Mouse (Mus musculus): ENCODE results near the gene Sema3e. TPM values are rescaled to one million over a fixed set of nuclear protein-coding genes. Genes with fewer than 3 reads are reported as not detected.

The Sema3e gene
- total RNA-seq, 2 experiments from 2014 or later = 0.51 to 0.62 TPM

- DNase-seq (ENCODE audit: low spot score in 2 of 2) = no peak
Observed at GRCm38 (mm10) chr5:14195172-14195819, 170.2 kb downstream of the Sema3e start.

- no peak for DNase-seq (ENCODE audit: low spot score in 2 of 2)
Observed at GRCm38 (mm10) chr5:14198344-14199040, 173.4 kb downstream of the Sema3e start.

- DNase-seq (ENCODE audit: low spot score in 2 of 2) = no peak
Observed at GRCm38 (mm10) chr5:14206794-14207193, 181.7 kb downstream of the Sema3e start.

- DNase-seq (ENCODE audit: low spot score in 2 of 2) = no peak
Observed at GRCm38 (mm10) chr5:14209962-14210361, 184.9 kb downstream of the Sema3e start.

GRCm38 (mm10) chr5:14216211-14216610 is 191.1 kb downstream of the Sema3e start:
- no peak for DNase-seq (ENCODE audit: low spot score in 2 of 2)

GRCm38 (mm10) chr5:14218677-14219076 is 193.6 kb downstream of the Sema3e start:
- DNase-seq (ENCODE audit: low spot score in 2 of 2) = no peak

- DNase-seq (ENCODE audit: low spot score in 2 of 2) = no peak
Observed at GRCm38 (mm10) chr5:14224509-14224908, 199.4 kb downstream of the Sema3e start.

- no peak for DNase-seq (ENCODE audit: low spot score in 2 of 2)
Observed at GRCm38 (mm10) chr5:14231027-14231426, 206.0 kb downstream of the Sema3e start.

- DNase-seq (ENCODE audit: low spot score in 2 of 2) = no peak
Observed at GRCm38 (mm10) chr5:14252583-14252982, 227.5 kb downstream of the Sema3e start.

- DNase-seq (ENCODE audit: low spot score in 2 of 2) = no peak
Observed at GRCm38 (mm10) chr5:14253328-14253727, 228.3 kb downstream of the Sema3e start.

GRCm38 (mm10) chr5:14260156-14260555 is 235.1 kb downstream of the Sema3e start:
- no peak for DNase-seq (ENCODE audit: low spot score in 2 of 2)

GRCm38 (mm10) chr5:14267400-14267799 is 242.3 kb downstream of the Sema3e start:
- no peak for DNase-seq (ENCODE audit: low spot score in 2 of 2)

Other genes starting within 250 kb of the Sema3e start
- gene Speer3, start 233.7 kb upstream of the Sema3e start, total RNA-seq (2021) = not detected